Mouse (Mus musculus) CD4-positive helper T cell, adult 2 months (primary cell): ENCODE results near the gene Fam222b.
"Not testable (repeated sequence)": the region's sequence is repeated elsewhere in the genome, so short reads cannot be mapped to it uniquely, and the experiment has no call there.

Experiments
- DNase-seq: peaks from one replicate; pipeline ENCODE4 v3.0.0-alpha.2; 2012; ENCODE audit warnings: low read depth, missing footprints, low spot score

Gene Fam222b

DNA sequence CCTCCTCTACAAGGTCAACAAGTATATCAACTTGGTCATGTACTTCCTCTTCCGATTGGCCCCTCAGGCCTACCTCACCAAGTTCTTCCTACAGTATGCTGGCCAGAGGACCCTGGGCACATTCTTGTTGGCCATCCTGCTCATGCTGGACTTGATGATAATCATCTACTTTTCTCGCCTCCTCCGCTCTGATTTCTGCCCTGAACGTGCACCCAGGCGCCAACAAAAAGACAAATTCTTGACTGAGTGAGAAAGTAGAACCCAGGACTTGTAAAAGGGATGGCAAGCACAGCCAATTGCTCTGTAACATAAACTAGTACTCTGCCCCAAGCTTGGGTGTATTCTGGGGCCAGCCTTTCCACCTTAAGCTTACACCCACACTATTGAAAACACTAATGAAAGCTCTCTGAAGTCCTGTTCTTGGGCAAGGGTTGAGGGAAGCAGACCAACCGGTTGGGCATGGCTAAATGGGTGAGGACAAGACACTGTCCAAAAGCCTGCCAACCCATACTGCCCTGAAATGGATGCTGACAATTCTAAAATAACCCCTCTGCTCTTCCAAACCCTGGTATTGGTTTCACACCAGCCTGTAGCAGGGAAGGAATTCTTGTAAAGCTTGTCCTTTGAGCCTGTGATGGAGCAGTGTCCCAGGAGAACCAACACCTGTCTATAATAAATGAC is 85.8 kb downstream of the Fam222b start:
- peak; percentile 11 for DNase-seq

DNA sequence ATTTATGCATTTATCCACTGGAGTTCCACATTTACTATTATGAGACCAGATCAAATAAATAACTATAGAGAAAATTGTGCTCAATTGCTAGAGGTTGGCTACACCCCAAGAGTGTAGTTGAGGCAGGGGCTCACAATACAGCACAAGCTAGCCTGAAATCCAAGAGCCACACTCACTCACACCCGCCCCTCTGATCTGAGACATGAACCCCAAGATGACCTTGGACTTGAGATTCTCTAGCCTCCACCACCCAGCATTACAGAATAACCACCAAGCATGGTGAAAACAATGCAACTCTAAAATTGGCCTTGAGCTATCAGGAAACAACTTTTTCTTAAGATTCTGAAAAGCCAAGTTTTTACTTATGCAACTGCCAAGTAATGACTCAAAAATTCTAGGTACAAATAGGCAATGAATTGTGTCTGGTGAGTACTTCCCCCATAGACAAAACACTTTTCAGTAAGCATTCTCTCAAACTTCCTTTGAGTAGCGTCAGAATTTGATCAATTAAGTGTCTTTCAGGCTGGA is 87.4 kb downstream of the Fam222b start:
- DNase-seq, result no peak

DNA sequence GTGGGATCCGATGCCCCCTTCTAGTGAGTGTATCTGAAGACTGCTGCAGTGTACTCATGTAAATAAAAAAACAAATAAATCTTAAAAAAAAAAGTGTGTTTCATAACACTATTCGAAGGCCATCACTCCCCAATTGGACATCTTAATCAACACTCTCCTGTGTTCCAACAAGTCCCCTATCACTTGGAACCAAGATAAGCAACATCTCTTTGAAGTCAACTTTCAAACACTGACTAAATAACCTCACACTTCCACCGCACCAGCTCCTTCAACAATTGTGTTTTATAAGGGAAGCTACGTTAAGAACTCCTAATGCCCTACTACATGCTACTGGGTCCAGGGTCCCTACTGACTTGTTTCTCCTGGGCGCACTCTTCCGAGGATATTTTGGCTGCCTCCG is 88.0 kb downstream of the Fam222b start:
- DNase-seq, result no peak

DNA sequence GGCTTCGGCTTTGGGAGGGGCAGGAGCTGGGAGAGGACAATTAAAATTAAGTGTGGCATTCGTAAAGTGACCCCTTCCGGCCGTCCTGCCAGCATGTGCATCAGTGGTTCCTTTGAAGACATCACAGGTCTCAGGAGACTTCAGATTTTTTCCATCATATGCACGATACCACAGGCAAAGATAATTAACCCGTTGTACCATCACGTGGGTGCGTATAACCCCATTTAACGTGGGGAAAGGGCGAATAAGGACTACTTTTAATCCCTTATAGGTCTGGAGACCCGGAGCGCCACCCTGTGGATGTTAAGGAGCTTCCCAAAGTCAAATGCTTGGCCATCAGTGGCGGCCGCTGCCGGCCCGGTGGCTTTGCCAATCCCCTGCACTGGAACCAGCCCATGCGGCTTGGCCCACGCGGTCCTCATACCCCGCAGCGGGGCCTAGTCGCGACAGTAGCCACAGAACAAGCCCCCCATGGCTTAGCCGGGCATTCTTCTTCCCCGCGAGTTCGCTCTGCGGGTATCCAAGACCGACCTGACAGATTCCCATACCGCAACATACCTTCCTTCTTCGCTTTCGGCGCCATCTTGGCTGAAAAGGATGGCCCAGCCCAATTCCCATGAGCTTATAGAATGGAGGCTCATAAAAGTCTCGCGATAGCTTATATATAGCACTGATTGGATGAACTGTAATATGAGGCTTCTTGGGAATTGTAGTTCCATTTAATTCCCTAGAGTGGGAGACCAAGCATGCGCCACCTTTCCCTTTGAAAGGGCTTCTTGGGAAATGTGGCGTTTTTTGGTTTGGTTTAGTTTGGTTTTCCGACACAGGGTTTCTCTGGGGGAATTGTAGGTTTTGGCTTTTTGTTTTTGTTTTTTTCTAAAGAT is 88.7 kb downstream of the Fam222b start, which contains the start of gene Rpl23a:
Gene Rpl23a, minus strand, starts transcription at position 624 of the 884 bp plus-strand sequence.
- peak; percentile 92 for DNase-seq

DNA sequence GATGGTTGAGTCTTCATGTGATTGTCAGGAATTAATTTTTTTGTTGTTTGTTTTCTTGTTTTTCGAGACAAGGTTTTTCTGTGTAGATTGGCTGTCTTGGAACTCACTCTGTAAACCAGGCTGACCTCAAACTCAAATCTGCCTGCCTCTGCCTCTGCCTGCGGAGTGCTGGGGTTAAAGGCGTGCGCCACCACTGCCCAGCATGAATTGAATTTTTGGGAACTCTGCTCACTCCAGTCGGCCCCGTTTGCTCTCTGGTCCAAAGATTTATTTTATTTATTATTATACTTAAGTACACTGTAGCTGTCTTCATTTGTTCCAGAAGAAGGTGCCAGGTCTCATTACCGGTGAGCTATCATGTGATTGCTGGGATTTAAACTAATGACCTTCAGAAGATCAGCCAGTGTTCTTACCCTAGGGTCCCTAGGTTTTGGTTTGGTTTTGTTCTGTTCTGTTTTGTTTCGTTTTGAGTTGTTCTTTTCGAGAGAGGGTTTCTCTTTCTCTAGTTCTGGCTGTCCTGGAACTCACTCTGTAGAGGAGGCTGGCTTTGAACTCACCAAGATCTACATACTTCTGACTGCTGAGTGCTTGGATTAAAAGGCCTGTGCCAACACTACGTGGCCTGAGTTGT is 89.5 kb downstream of the Fam222b start:
- DNase-seq, result no peak

DNA sequence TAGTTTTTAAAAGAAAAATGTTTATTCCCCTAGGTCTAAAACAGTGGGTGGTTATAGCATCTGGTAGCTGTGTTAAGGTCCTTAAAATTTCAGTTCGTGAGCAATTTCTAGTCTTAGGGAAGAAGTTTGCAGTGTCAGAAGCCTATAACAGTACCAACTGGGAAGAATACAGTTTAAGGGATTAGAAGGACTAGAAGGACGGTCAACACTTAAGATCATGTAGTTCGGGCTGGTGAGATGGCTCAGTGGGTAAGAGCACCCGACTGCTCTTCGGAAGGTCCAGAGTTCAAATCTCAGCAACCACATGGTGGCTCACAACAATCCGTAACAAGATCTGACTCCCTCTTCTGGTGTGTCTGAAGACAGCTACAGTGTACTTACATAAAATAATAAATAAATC is 90.2 kb downstream of the Fam222b start:
- DNase-seq, result not testable (repeated sequence)

DNA sequence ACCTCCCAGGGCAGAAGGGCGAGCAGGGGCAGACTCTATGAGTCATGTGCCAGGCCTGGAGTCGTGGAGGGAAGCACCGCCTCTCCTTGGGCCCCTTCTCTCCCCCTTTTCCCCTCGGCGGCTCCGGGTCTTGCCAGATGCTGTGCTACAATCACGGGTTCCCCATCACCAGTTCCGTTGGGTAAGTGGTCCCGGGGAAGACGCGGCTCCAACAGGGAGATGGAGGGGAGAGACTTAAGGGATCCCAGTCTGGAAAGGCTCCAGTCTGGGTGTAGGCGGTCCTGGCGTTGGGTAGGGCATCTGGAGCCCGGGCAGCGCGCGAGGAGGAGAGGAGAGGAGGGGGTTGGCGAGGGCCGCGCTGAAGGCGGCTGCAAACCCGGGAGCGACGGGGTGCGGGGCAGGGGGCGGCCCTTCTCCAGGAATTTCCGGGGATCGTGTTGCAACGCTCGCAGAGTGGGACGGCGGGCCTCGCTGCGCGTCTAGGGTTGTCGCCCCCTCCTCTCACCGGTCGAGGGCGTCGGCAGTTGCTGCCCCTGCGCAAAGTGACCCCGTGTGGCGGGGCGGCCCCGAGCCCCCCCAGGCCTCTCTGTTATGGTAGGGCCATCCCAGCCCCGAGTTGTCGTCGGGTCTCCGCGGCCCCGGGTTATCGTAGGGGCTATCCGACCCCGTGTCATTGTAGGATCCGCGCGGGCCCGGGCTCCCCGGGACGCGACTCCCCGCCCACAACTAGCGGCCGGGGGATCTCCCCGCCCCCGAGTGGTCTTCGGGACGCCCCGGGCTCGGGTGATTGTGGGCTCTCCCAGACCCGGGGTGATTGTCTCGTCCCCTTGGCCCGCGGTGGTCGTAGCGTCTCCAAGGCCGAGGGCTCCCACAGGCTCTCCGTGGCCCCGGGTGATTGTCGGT is 94.1 kb downstream of the Fam222b start, which contains the start of gene Rab34:
Gene Rab34, plus strand, starts transcription at position 100 of the 903 bp plus-strand sequence.
- DNase-seq, result peak; percentile 37

DNA sequence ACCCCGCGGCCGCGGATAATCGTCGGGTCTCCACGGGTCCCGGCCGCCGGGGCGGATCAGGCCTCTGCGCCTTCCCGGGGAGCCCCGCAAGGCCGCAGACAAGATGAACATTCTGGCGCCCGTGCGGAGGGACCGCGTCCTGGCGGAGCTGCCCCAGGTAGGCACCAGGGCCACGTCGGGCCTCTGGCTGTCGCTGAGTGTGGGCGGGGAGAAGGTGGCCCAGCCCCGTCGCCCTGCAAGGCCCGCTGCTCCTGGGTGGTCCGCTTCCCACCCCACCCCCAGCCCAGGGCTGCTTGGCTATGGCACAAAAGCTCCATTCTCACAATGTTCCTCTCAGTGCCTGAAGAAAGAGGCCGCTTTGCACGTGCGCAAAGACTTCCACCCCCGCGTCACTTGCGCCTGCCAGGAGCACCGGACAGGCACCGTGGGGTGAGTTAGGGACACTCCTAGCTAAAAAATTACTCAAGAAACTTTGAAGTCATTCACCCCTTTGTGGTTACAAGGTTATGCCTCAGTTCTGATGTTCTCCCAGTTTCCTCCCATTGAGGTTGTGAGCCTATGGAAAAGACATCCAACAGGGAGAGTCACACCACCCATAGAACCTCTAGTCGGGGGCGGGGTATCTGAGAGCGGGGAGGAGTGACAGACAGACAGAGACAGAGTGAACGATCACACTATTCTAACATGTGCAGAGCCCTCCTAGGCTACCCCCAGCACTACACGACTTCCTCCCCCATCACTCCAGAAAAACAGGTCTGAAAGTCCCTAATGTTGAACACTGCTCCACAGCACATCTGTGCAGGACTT is 95.0 kb downstream of the Fam222b start:
- peak; percentile 52 for DNase-seq

DNA sequence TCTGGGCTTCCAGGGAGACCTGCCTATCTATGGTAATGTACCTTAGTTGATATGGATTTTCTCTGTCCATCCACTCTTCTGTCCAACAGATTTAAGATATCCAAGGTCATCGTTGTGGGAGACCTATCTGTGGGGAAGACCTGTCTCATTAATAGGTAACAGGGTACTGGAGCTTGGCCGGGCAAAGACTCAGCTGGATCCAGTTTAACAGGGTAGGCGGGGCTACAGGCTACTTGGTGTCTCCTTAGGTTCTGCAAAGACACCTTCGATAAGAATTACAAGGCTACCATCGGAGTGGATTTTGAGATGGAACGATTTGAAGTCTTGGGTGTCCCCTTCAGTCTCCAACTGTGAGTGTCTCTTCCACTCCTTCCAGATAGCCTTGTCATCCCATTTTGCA is 95.6 kb downstream of the Fam222b start:
- no peak for DNase-seq

DNA sequence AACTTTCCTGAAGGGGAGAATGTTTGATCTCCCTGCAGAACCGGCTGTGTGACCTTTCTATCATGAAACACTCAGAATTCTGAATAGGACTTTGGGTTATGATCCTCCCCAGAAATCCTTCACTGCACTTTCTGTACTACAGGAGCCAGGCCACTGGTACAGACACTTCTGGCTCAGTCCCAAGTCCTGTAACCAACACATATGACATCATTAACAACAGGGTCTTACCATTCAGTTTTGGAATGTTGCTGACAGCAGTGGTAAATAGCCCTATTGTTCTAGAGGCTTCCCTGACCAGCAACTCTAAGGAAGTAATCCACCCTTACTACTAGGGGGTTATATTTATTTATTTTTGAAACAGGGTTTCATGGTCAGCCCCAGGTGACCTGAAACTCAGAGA is 98.7 kb downstream of the Fam222b start, which contains the start of gene Proca1:
Gene Proca1, plus strand, starts transcription at position 280 of the 400 bp plus-strand sequence.
- DNase-seq, result no peak

DNA sequence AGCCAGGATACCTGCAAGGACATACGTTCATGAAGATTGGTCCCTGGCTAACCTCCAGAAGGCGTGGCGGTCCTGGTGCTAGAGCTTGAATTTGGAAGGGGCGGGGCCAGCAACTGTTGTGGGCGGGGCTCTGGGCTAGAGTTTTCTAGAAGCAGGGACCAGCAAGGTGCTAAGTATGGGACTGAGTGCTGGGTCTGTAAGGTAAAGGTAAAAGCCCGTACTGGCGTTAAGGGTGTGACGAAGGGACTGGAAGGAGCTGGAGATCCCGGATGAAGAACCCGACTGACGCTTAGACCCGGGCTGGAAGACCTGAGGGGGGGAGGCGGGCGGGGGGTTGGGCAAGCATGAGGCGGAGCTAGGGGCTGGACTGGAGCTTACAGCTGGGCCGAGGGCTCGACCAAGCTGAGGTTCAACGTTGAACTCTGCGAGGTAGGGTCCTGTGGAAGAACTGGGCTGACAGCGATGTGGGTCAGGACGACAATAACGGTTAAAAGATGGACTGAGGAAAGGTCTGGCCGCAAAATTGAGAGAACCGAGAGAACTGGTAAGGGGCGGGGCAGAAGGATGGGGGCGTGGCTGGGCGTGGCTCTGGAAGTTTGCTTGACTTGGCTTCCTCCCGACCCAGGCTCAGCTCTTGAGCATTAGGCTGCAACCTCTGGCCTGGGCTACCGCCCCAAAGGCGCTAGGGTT is 100.1 kb downstream of the Fam222b start:
- DNase-seq, result peak; percentile 65

DNA sequence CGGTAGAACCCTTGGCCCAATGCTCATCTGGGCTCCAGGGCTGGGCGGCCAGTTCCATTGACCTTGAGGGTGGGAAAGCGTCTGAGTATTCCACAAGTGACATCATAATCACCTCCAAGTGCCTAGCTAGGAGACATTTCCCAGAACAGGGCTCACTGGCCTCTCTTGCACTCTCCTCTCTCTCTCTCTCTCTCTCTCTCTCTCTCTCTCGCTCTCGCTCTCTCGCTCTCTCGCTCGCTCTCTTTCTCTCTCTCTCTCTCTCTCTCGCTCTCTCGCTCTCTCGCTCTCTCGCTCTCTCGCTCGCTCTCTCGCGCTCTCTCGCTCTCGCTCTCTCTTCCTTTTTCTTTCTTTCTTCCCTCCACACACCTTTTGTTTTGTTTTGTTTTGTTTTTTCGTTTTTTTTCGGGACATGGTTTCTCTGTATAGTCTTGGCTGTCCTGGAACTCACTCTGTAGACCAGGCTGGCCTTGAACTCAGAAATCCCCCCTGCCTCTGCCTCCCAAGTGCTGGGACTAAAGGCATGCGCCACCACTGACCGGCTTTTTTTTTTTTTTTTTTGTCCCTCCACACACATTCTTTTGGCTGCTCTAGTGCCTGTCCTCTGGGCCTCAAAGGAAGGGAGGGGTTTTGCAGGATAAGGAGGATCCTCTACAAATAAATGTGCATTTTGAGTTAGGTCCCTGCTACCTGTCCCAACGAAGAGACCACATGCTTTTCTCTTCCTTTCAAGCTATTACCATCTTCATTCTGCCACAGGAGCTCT is 100.8 kb downstream of the Fam222b start:
- DNase-seq, result no peak

DNA sequence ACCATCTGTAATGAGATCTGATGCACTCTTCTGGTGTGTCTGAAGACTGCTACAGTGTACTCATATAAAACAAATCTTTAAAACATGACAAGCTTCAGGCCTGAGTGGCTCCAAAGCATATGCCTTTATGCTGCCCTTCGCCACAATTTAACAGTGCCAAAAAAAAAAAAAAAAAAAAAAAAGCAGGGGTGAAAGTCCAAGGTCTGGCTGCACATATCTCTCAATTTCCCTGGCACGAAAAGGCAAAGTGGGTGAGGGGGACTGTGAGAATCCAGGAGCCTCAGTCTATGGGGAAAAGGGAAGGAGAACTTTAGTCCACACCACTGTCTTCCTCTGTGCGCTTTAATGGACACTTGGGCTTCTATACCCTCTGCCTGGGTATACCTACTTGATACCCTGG is 107.9 kb downstream of the Fam222b start:
- DNase-seq, result no peak

DNA sequence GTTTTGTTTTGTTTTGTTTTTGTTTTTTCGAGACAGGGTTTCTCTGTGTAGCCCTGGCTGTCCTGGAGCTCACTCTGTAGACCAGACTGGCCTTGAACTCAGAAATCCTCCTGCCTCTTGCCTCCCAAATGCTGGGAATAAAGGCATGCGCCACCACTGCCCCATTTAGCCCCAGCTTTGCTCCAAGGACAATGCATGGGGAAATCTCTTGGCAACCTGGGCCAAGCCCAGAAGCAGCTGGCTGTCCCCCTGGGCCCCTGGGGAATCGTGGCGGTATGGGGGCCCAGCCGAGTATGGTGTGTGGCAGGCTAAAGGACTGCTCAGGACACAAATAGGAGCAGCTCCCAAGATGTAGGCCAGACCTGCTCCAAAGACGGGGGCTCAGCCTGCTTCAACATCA is 109.8 kb downstream of the Fam222b start:
- no peak for DNase-seq

DNA sequence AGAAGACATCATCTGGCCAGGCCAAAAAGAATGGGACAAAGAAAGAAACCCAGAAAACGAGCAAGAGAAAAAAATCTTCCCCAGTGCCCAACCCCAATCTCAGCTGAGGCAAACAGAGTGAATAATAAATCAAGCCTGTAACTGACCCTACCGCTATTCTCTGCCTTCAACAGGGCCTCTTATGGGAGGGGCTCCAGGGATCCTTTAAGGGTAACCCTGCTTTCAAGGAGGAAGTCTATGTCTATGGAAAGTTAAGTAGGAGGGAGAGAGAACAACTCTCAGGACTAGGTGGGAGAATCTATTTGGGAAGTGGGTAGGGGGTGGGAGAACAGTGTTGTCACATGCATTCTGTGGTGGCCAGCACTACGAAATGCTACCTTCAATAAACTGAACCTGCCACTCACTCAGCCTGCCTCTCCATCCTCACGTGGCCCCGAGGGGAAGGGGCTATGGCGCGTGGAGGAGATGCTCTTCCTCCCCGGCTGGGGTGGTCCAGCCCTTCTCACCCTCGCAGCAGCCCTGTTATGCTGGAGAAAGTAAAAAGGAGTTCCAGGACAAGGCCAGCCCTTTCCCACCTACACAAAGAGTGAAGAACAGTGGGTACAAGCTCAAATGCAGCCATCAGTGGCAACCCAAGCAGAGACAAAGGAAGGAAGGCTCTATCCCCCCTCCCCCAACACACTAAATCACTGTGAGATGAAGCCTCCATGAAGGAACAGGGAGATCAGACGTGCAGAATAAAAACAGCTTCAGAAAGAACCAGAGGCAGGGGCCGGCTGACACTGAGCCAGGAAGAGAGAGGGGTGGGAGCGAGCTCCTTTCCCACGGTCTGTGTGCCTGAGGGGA is 111.1 kb downstream of the Fam222b start:
- DNase-seq, result no peak
